In genomic region chr6:52166431-52167077, GRCm38 (mm10) we compare ENCODE assay signal across 12 mouse cellular contexts. TPM values are rescaled to one million over a fixed set of nuclear protein-coding genes. Genes with fewer than 3 reads are reported as not detected.
A peak's percentile ranks its signal among the peaks of the same experiment; 100 is the strongest.
DNase-seq lines count a peak whose midpoint lies in the region; ATAC-seq and TF ChIP-seq lines count a peak whose summit lies in the region.
"Had no signal": no experiment of that assay in that cellular context is flagged by ENCODE, and none has a peak within 500 bp of the region (broad histone marks: within the 10 kb centered on the region; RNA-seq: fewer than 3 reads in every experiment).

No protein-coding gene starts in this region.

- no peaks in the 10 kb centered on the region for H3K9me3 ChIP-seq in kidney, postnatal 0 days (replicated peaks; ENCODE audit: low read length)
- no peaks in the 10 kb centered on the region for H3K9me3 ChIP-seq in hindbrain, embryonic 12.5 days (replicated peaks)
- H3K9me3 ChIP-seq in neural tube, embryonic 12.5 days = no peaks in the 10 kb centered on the region
- H3K9me3 ChIP-seq in midbrain, embryonic 11.5 days (ENCODE audit: control insufficient read depth, low read length) = no peaks in the 10 kb centered on the region
- H3K9me3 ChIP-seq: midbrain, embryonic 15.5 days had no signal

- H3K4me1 ChIP-seq in kidney, postnatal 0 days (replicated peaks; ENCODE audit: insufficient read depth, low read length) = peaks cover 57% of the 10 kb centered on the region
- H3K4me1 ChIP-seq in hindbrain, embryonic 12.5 days = peaks cover 17% of the 10 kb centered on the region
- H3K4me1 ChIP-seq in neural tube, embryonic 12.5 days = peaks cover 70% of the 10 kb centered on the region
- H3K4me1 ChIP-seq in midbrain, embryonic 11.5 days (ENCODE audit: control insufficient read depth, insufficient read depth, low read length) = no peaks in the 10 kb centered on the region
- H3K4me1 ChIP-seq: midbrain, embryonic 15.5 days had no signal

- 30% methylated on average over 4 of the region's 4 CpGs for WGBS in kidney, postnatal 0 days
- WGBS in hindbrain, embryonic 12.5 days = 4% methylated on average over 4 of the region's 4 CpGs
- WGBS in neural tube, embryonic 12.5 days = 3% methylated on average over 4 of the region's 4 CpGs
- 4% methylated on average over 4 of the region's 4 CpGs for WGBS in midbrain, embryonic 11.5 days

- H3K4me3 ChIP-seq in kidney, postnatal 0 days (replicated peaks; ENCODE audit: low read depth, low read length) = no peak overlapping the region
- H3K4me3 ChIP-seq in hindbrain, embryonic 12.5 days = peak overlapping the region; percentile 66
- H3K4me3 ChIP-seq in neural tube, embryonic 12.5 days = peak overlapping the region; percentile 74
- H3K4me3 ChIP-seq in midbrain, embryonic 11.5 days (ENCODE audit: low read depth, low read length) = no peak overlapping the region
- H3K4me3 ChIP-seq: midbrain, embryonic 15.5 days had no signal

- no peak overlapping the region for H3K9ac ChIP-seq in kidney, postnatal 0 days (ENCODE audit: low read depth, low read length)
- H3K9ac ChIP-seq in hindbrain, embryonic 12.5 days = peak overlapping the region; percentile 97
- peak overlapping the region; percentile 99 for H3K9ac ChIP-seq in neural tube, embryonic 12.5 days
- no peak overlapping the region for H3K9ac ChIP-seq in midbrain, embryonic 11.5 days (ENCODE audit: low read length)
- H3K9ac ChIP-seq: midbrain, embryonic 15.5 days had no signal

- H3K36me3 ChIP-seq in kidney, postnatal 0 days (ENCODE audit: insufficient read depth, low read length) = no peaks in the 10 kb centered on the region
- no peaks in the 10 kb centered on the region for H3K36me3 ChIP-seq in hindbrain, embryonic 12.5 days
- H3K36me3 ChIP-seq in neural tube, embryonic 12.5 days = peaks cover 17% of the 10 kb centered on the region
- no peaks in the 10 kb centered on the region for H3K36me3 ChIP-seq in midbrain, embryonic 11.5 days (ENCODE audit: control insufficient read depth, insufficient read depth, low read length)
- H3K36me3 ChIP-seq: midbrain, embryonic 15.5 days had no signal

- DNase-seq in kidney, postnatal 0 days (ENCODE audit: low spot score) = peak; percentile 74
- no peak for DNase-seq in kidney, postnatal 14 days
- DNase-seq in embryo, embryonic 11 days = peak; percentile 66
- DNase-seq in layer of hippocampus, postnatal 36 days = no peak
- DNase-seq in midbrain, embryonic 11.5 days (ENCODE audit: low spot score, missing footprints) = no peak
- DNase-seq: thymus, postnatal 4 days had no signal

- H3K27me3 ChIP-seq in kidney, postnatal 0 days (ENCODE audit: insufficient read depth, low read length) = no peaks in the 10 kb centered on the region
- peaks cover 57% of the 10 kb centered on the region for H3K27me3 ChIP-seq in hindbrain, embryonic 12.5 days
- no peaks in the 10 kb centered on the region for H3K27me3 ChIP-seq in neural tube, embryonic 12.5 days (replicated peaks)
- H3K27me3 ChIP-seq in midbrain, embryonic 11.5 days (ENCODE audit: control insufficient read depth, insufficient read depth, low read length) = peaks cover 97% of the 10 kb centered on the region

- peak overlapping the region; percentile 48 for H3K27ac ChIP-seq in kidney, postnatal 0 days
- peak overlapping the region; percentile 99 for H3K27ac ChIP-seq in hindbrain, embryonic 12.5 days
- peak overlapping the region; percentile 100 for H3K27ac ChIP-seq in neural tube, embryonic 12.5 days
- no peak overlapping the region for H3K27ac ChIP-seq in midbrain, embryonic 11.5 days (ENCODE audit: low read depth, low read length)
- H3K27ac ChIP-seq: midbrain, embryonic 15.5 days had no signal

- H3K4me2 ChIP-seq in kidney, postnatal 0 days (ENCODE audit: low read length) = peak overlapping the region; percentile 18; the same call in 1 of the 2 replicates
- H3K4me2 ChIP-seq in hindbrain, embryonic 12.5 days (replicated peaks) = peak overlapping the region; percentile 88
- H3K4me2 ChIP-seq in neural tube, embryonic 12.5 days (replicated peaks) = peak overlapping the region; percentile 99
- H3K4me2 ChIP-seq in midbrain, embryonic 11.5 days = no peak overlapping the region
- H3K4me2 ChIP-seq: midbrain, embryonic 15.5 days had no signal

- ATAC-seq in kidney, postnatal 0 days (replicated peaks; ENCODE audit: low FRiP score, low read depth) = no peak
- ATAC-seq in hindbrain, embryonic 12.5 days (ENCODE audit: low FRiP score) = no peak
- no peak for ATAC-seq in neural tube, embryonic 12.5 days (ENCODE audit: low FRiP score, low read depth)
- no peak for ATAC-seq in monocyte, adult 5-6 weeks (replicated peaks; ENCODE audit: insufficient number of reproducible peaks, low FRiP score, low TSS enrichment, poor library complexity, severe bottlenecking)
- ATAC-seq in midbrain, embryonic 11.5 days (ENCODE audit: low FRiP score) = no peak
- ATAC-seq: midbrain, embryonic 15.5 days had no signal

- no peak for TF ChIP-seq CTCF in kidney, postnatal 0 days (IDR thresholded peaks at IDR 0.05; ENCODE audit: low read depth)

RNA-seq across cellular contexts. Expression of gene Hoxa2, which starts 1.9 kb away (rescaled TPM):
- polyA plus RNA-seq in kidney, postnatal 0 days (2015; fragmentation: Nextera tagmentation; extraction: Ambion mirVana) = 2.3 and 2.4 TPM in 2 replicates
- 52.2 and 70.1 TPM in 2 replicates for polyA plus RNA-seq in hindbrain, embryonic 12.5 days (2016; fragmentation: Nextera tagmentation; extraction: Ambion mirVana)
- 25.6 and 34.2 TPM in 2 replicates for polyA plus RNA-seq in neural tube, embryonic 12.5 days (2016; fragmentation: Nextera tagmentation; extraction: Ambion mirVana)
- total RNA-seq in monocyte, adult 5-6 weeks (2017) = not detected in 3 replicates
- not detected for total RNA-seq in layer of hippocampus, postnatal 36 days (2021)
- polyA plus RNA-seq in midbrain, embryonic 11.5 days (2014; fragmentation: Nextera tagmentation; extraction: Ambion mirVana) = 0.14 and 0.26 TPM in 2 replicates
- total RNA-seq: left cerebral cortex, postnatal 14 days; MEL had no signal

RNA-seq across cellular contexts. Expression of gene Hoxa1, which starts 8.4 kb away (rescaled TPM):
- 0.33 and 0.64 TPM in 2 replicates for polyA plus RNA-seq in kidney, postnatal 0 days (2015; fragmentation: Nextera tagmentation; extraction: Ambion mirVana)
- polyA plus RNA-seq in hindbrain, embryonic 12.5 days (2016; fragmentation: Nextera tagmentation; extraction: Ambion mirVana) = 2.1 and 3.2 TPM in 2 replicates
- polyA plus RNA-seq in neural tube, embryonic 12.5 days (2016; fragmentation: Nextera tagmentation; extraction: Ambion mirVana) = 4.7 and 5.0 TPM in 2 replicates
- total RNA-seq in monocyte, adult 5-6 weeks (2017) = not detected in 3 replicates
- not detected for total RNA-seq in layer of hippocampus, postnatal 36 days (2021)
- 0.53 and 0.63 TPM in 2 replicates for polyA plus RNA-seq in midbrain, embryonic 11.5 days (2014; fragmentation: Nextera tagmentation; extraction: Ambion mirVana)
- total RNA-seq: left cerebral cortex, postnatal 14 days; MEL had no signal

RNA-seq across cellular contexts. Expression of gene 5730596B20Rik, which starts 10.7 kb away (rescaled TPM):
- polyA plus RNA-seq in kidney, postnatal 0 days (2015; fragmentation: Nextera tagmentation; extraction: Ambion mirVana) = 1.3 TPM in 2 replicates
- 5.6 and 6.9 TPM in 2 replicates for polyA plus RNA-seq in hindbrain, embryonic 12.5 days (2016; fragmentation: Nextera tagmentation; extraction: Ambion mirVana)
- 6.4 and 7.0 TPM in 2 replicates for polyA plus RNA-seq in neural tube, embryonic 12.5 days (2016; fragmentation: Nextera tagmentation; extraction: Ambion mirVana)
- not detected in 3 replicates for total RNA-seq in monocyte, adult 5-6 weeks (2017)
- total RNA-seq in layer of hippocampus, postnatal 36 days (2021) = not detected
- polyA plus RNA-seq in midbrain, embryonic 11.5 days (2014; fragmentation: Nextera tagmentation; extraction: Ambion mirVana) = not detected in 2 replicates
- total RNA-seq: left cerebral cortex, postnatal 14 days; MEL had no signal
- polyA plus RNA-seq: midbrain, embryonic 15.5 days had no signal

RNA-seq across cellular contexts. Expression of gene Hoxa4, which starts 25.0 kb away (rescaled TPM):
- polyA plus RNA-seq in kidney, postnatal 0 days (2015; fragmentation: Nextera tagmentation; extraction: Ambion mirVana) = 1.6 and 2.2 TPM in 2 replicates
- polyA plus RNA-seq in hindbrain, embryonic 12.5 days (2016; fragmentation: Nextera tagmentation; extraction: Ambion mirVana) = 6.9 and 12.5 TPM in 2 replicates
- polyA plus RNA-seq in neural tube, embryonic 12.5 days (2016; fragmentation: Nextera tagmentation; extraction: Ambion mirVana) = 7.1 and 9.7 TPM in 2 replicates
- total RNA-seq in monocyte, adult 5-6 weeks (2017) = not detected in 3 replicates
- not detected for total RNA-seq in layer of hippocampus, postnatal 36 days (2021)
- polyA plus RNA-seq in midbrain, embryonic 11.5 days (2014; fragmentation: Nextera tagmentation; extraction: Ambion mirVana) = not detected in 2 replicates
- total RNA-seq: left cerebral cortex, postnatal 14 days; MEL had no signal
- polyA plus RNA-seq: midbrain, embryonic 15.5 days had no signal

RNA-seq across cellular contexts. Expression of gene Hoxa5, which starts 37.8 kb away (rescaled TPM):
- polyA plus RNA-seq in kidney, postnatal 0 days (2015; fragmentation: Nextera tagmentation; extraction: Ambion mirVana) = 9.7 and 10.4 TPM in 2 replicates
- 53.4 and 82.9 TPM in 2 replicates for polyA plus RNA-seq in hindbrain, embryonic 12.5 days (2016; fragmentation: Nextera tagmentation; extraction: Ambion mirVana)
- polyA plus RNA-seq in neural tube, embryonic 12.5 days (2016; fragmentation: Nextera tagmentation; extraction: Ambion mirVana) = 72.6 and 76.1 TPM in 2 replicates
- 0.39 TPM in 1 of 3 replicates, not detected in the others for total RNA-seq in monocyte, adult 5-6 weeks (2017)
- total RNA-seq in layer of hippocampus, postnatal 36 days (2021) = not detected
- not detected in 2 replicates for polyA plus RNA-seq in midbrain, embryonic 11.5 days (2014; fragmentation: Nextera tagmentation; extraction: Ambion mirVana)
- total RNA-seq: left cerebral cortex, postnatal 14 days; MEL had no signal
- polyA plus RNA-seq: midbrain, embryonic 15.5 days had no signal

Comparison
In these comparisons a context has a peak if more than half of its experiments do, and no peak if none do; other contexts are left out.
1. DNase-seq: peak in kidney, postnatal 0 days (single experiment) and embryo, embryonic 11 days (single experiment); none in kidney, postnatal 14 days (single experiment), layer of hippocampus, postnatal 36 days (0 of 2) and midbrain, embryonic 11.5 days (single experiment).
2. H3K4me3 ChIP-seq: peak in hindbrain, embryonic 12.5 days (single experiment) and neural tube, embryonic 12.5 days (single experiment); none in kidney, postnatal 0 days (single experiment) and midbrain, embryonic 11.5 days (single experiment).
3. H3K9ac ChIP-seq: peak in hindbrain, embryonic 12.5 days (single experiment) and neural tube, embryonic 12.5 days (single experiment); none in kidney, postnatal 0 days (single experiment) and midbrain, embryonic 11.5 days (single experiment).